Mouse (Mus musculus): Measurements from ENCODE around the gene Aprt. TPM values are rescaled to one million over a fixed set of nuclear protein-coding genes. Genes with fewer than 3 reads are reported as not detected.
A peak's percentile ranks its signal among the peaks of the same experiment; 100 is the strongest.

The Aprt gene
- polyA plus RNA-seq, 1 experiment, result 325 TPM

GRCm38 (mm10) chr8:122580926-122581325 is 4.2 kb upstream of the Aprt start:
- no peak overlapping the region for H3K4me3 ChIP-seq (ENCODE audit: low read depth, low read length)
- H3K27me3 ChIP-seq (ENCODE audit: control insufficient read depth, insufficient read depth, low read length, poor library complexity, severe bottlenecking), result no peaks in the 10 kb centered on the region
- H3K36me3 ChIP-seq (ENCODE audit: control insufficient read depth, insufficient read depth, low read length, poor library complexity, severe bottlenecking), result no peaks in the 10 kb centered on the region
- peaks cover 14% of the 10 kb centered on the region for H3K4me1 ChIP-seq (ENCODE audit: control insufficient read depth, insufficient read depth, low read length)
- no peak overlapping the region for H3K27ac ChIP-seq (ENCODE audit: insufficient read depth, low read length)
- H3K9me3 ChIP-seq (replicated peaks; ENCODE audit: control insufficient read depth, insufficient read depth, low read length, poor library complexity, severe bottlenecking), result no peaks in the 10 kb centered on the region
- TF ChIP-seq EP300 (IDR thresholded peaks at IDR 0.05; ENCODE audit: insufficient read depth, low read depth, low read length) (no peak), CTCF (IDR thresholded peaks at IDR 0.05; ENCODE audit: low read depth, low read length) (no peak), POLR2A (IDR thresholded peaks at IDR 0.05; ENCODE audit: insufficient read depth, low read length) (no peak)
- no peak overlapping the region for H3K9ac ChIP-seq (ENCODE audit: low read depth, poor library complexity, severe bottlenecking)

- Histone ChIP-seq H3K27ac (ENCODE audit: insufficient read depth, low read length) (0 out of 2 replicates have a peak overlapping the region, but pooled peaks have one; percentile 21), H3K4me3 (ENCODE audit: low read depth, low read length) (no peak overlapping the region), H3K9ac (ENCODE audit: low read depth, poor library complexity, severe bottlenecking) (no peak overlapping the region), H3K36me3 (ENCODE audit: control insufficient read depth, insufficient read depth, low read length, poor library complexity, severe bottlenecking) (peaks cover 3% of the 10 kb centered on the region), H3K27me3 (ENCODE audit: control insufficient read depth, insufficient read depth, low read length, poor library complexity, severe bottlenecking) (no peaks in the 10 kb centered on the region), H3K9me3 (replicated peaks; ENCODE audit: control insufficient read depth, insufficient read depth, low read length, poor library complexity, severe bottlenecking) (no peaks in the 10 kb centered on the region), H3K4me1 (ENCODE audit: control insufficient read depth, insufficient read depth, low read length) (peaks cover 14% of the 10 kb centered on the region)
- no peak for TF ChIP-seq POLR2A (IDR thresholded peaks at IDR 0.05; ENCODE audit: insufficient read depth, low read length)
- no peak for TF ChIP-seq CTCF (IDR thresholded peaks at IDR 0.05; ENCODE audit: low read depth, low read length)
- peak; percentile 41; the same call in 1 of the 2 replicates for TF ChIP-seq EP300 (IDR thresholded peaks at IDR 0.05; ENCODE audit: insufficient read depth, low read depth, low read length)
Observed at GRCm38 (mm10) chr8:122579196-122579595, 2.5 kb upstream of the Aprt start.

- Histone ChIP-seq H3K9ac (ENCODE audit: low read depth, poor library complexity, severe bottlenecking) (peak overlapping the region; percentile 91), H3K27ac (ENCODE audit: insufficient read depth, low read length) (peak overlapping the region; percentile 83), H3K36me3 (ENCODE audit: control insufficient read depth, insufficient read depth, low read length, poor library complexity, severe bottlenecking) (peaks cover 17% of the 10 kb centered on the region), H3K27me3 (ENCODE audit: control insufficient read depth, insufficient read depth, low read length, poor library complexity, severe bottlenecking) (no peaks in the 10 kb centered on the region), H3K4me3 (ENCODE audit: low read depth, low read length) (peak overlapping the region; percentile 35), H3K4me1 (ENCODE audit: control insufficient read depth, insufficient read depth, low read length) (peaks cover 14% of the 10 kb centered on the region), H3K9me3 (replicated peaks; ENCODE audit: control insufficient read depth, insufficient read depth, low read length, poor library complexity, severe bottlenecking) (no peaks in the 10 kb centered on the region)
- TF ChIP-seq CTCF (IDR thresholded peaks at IDR 0.05; ENCODE audit: low read depth, low read length), result no peak
- no peak for TF ChIP-seq POLR2A (IDR thresholded peaks at IDR 0.05; ENCODE audit: insufficient read depth, low read length)
- no peak for TF ChIP-seq EP300 (IDR thresholded peaks at IDR 0.05; ENCODE audit: insufficient read depth, low read depth, low read length)
Observed at GRCm38 (mm10) chr8:122577116-122577515, 407 bp upstream of the Aprt start.

DNA sequence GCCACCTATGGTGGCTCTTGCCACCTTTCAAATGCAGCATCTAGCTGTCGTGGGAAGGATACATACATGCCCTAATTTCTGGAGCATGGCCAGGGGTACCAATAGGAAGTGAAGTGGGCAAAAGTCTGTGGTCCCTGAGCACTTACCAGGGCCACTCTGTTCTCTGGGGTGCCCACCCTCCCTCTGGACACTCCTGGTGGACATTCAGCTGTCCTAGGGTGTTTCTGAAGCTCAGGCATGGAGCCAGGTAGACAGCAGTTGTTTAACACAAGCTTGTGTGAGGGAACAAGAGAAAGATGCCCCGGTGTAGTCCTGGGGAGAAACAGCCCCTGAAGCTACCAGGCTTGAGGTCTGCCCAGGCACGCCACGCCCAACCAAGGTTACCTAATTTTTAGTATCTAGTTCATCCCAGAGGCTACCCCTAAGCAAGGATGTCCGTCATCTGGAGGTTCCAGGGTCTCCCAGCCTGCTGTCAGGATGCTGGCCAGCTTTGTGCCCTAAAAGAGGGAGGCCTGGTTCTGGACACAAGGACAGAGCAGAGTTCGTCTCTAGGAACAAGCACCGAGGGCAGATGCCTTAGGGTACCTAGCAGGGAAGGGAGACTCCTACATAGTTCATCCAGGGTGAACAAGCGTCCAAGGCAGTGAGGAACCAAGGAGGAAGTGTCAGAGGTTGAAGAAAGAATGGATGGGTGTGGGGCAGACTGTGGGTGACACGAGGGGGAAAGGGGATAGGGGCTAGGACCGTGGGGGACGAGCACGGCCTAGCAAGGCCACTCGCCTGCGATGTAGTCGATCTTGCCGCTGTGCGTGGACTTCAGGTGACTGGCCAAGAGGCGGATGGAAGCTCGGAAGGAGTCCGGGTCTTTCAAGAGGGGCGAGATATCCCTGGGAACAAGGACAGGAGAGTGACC is 718 bp downstream of the Aprt start:
- H3K9ac ChIP-seq (ENCODE audit: low read depth, poor library complexity, severe bottlenecking), result peak overlapping the region; percentile 91
- H3K27me3 ChIP-seq (ENCODE audit: control insufficient read depth, insufficient read depth, low read length, poor library complexity, severe bottlenecking), result no peaks in the 10 kb centered on the region
- no peaks in the 10 kb centered on the region for H3K9me3 ChIP-seq (replicated peaks; ENCODE audit: control insufficient read depth, insufficient read depth, low read length, poor library complexity, severe bottlenecking)
- TF ChIP-seq POLR2A (IDR thresholded peaks at IDR 0.05; ENCODE audit: insufficient read depth, low read length), result no peak
- no peak for TF ChIP-seq CTCF (IDR thresholded peaks at IDR 0.05; ENCODE audit: low read depth, low read length)
- peak overlapping the region; percentile 93 for H3K4me3 ChIP-seq (ENCODE audit: low read depth, low read length)
- H3K4me1 ChIP-seq (ENCODE audit: control insufficient read depth, insufficient read depth, low read length), result peaks cover 14% of the 10 kb centered on the region
- peaks cover 29% of the 10 kb centered on the region for H3K36me3 ChIP-seq (ENCODE audit: control insufficient read depth, insufficient read depth, low read length, poor library complexity, severe bottlenecking)
- H3K27ac ChIP-seq (ENCODE audit: insufficient read depth, low read length), result peak overlapping the region; percentile 65

- peak overlapping the region; percentile 93 for H3K4me3 ChIP-seq (ENCODE audit: low read depth, low read length)
- H3K9ac ChIP-seq (ENCODE audit: low read depth, poor library complexity, severe bottlenecking), result peak overlapping the region; percentile 91
- H3K36me3 ChIP-seq (ENCODE audit: control insufficient read depth, insufficient read depth, low read length, poor library complexity, severe bottlenecking), result peaks cover 36% of the 10 kb centered on the region
- H3K27me3 ChIP-seq (ENCODE audit: control insufficient read depth, insufficient read depth, low read length, poor library complexity, severe bottlenecking), result no peaks in the 10 kb centered on the region
- H3K9me3 ChIP-seq (replicated peaks; ENCODE audit: control insufficient read depth, insufficient read depth, low read length, poor library complexity, severe bottlenecking), result no peaks in the 10 kb centered on the region
- TF ChIP-seq POLR2A (IDR thresholded peaks at IDR 0.05; ENCODE audit: insufficient read depth, low read length), result no peak
- peaks cover 12% of the 10 kb centered on the region for H3K4me1 ChIP-seq (ENCODE audit: control insufficient read depth, insufficient read depth, low read length)
- H3K27ac ChIP-seq (ENCODE audit: insufficient read depth, low read length), result peak overlapping the region; percentile 65
Observed at GRCm38 (mm10) chr8:122575286-122575685, 1.4 kb downstream of the Aprt start.

DNA sequence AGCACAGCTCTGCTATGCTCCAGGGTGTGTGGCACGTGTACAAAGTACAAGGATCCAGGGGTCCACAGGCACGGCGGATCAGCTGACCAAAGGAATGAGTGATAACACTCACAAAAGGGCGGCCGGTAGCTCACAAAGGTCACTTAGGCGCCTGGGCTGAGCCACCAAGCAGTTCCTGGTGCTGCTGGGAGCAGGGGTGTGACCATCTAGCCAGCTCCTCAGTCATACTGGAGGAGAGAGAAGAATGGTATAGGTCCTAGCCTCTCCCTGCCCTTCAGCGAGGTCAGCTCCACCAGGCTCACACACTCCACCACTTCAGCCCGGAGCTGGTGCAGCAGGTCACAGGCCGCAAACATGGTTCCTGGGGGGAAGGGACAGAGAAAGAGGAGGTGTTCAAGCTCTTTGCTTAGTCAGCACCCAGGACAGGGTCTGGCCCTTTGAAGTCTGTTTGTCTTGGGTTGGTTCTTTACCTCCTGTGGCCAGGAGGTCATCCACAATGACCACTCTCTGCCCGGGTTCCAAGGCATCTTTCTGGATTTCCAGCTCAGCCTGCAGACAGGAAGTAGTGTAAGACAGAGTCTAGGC is 1.9 kb downstream of the Aprt start:
- Histone ChIP-seq H3K9ac (ENCODE audit: low read depth, poor library complexity, severe bottlenecking) (peak overlapping the region; percentile 11; the same call in 1 of the 2 replicates), H3K4me3 (ENCODE audit: low read depth, low read length) (peak overlapping the region; percentile 93)

More for the DNA sequence above, 1.9 kb downstream of the Aprt start:
- TF ChIP-seq CTCF (IDR thresholded peaks at IDR 0.05; ENCODE audit: low read depth, low read length), result no peak
- TF ChIP-seq EP300 (IDR thresholded peaks at IDR 0.05; ENCODE audit: insufficient read depth, low read depth, low read length), result peak; percentile 64; the same call in 1 of the 2 replicates
- Histone ChIP-seq H3K36me3 (ENCODE audit: control insufficient read depth, insufficient read depth, low read length, poor library complexity, severe bottlenecking) (peaks cover 41% of the 10 kb centered on the region), H3K4me1 (ENCODE audit: control insufficient read depth, insufficient read depth, low read length) (peaks cover 12% of the 10 kb centered on the region), H3K27me3 (ENCODE audit: control insufficient read depth, insufficient read depth, low read length, poor library complexity, severe bottlenecking) (no peaks in the 10 kb centered on the region), H3K27ac (ENCODE audit: insufficient read depth, low read length) (peak overlapping the region; percentile 65), H3K9me3 (replicated peaks; ENCODE audit: control insufficient read depth, insufficient read depth, low read length, poor library complexity, severe bottlenecking) (no peaks in the 10 kb centered on the region)
